Mouse (Mus musculus) monocyte, adult 5-6 weeks (primary cell): ENCODE data around the gene 7530416G11Rik. TPM values are rescaled to one million over a fixed set of nuclear protein-coding genes. Genes with fewer than 3 reads are reported as not detected.
A peak's percentile ranks its signal among the peaks of the same experiment; 100 is the strongest.

Experiments used
- ATAC-seq: fragments of 153-309, 156-312 bp; replicated peaks from 2 replicates; pipeline ENCODE4 v1.8.0; 2017; ENCODE audit warnings: mild to moderate bottlenecking; ENCODE audit not compliant: low TSS enrichment, insufficient number of reproducible peaks, severe bottlenecking, poor library complexity, low FRiP score
- total RNA-seq: library from RNA; stranded (forward); fragments of 200-1000, 200-491, 200-594 nt; gene quantifications from 3 replicates; pipeline ENCODE4 v1.2.3, GENCODE M21; 2017

The 7530416G11Rik gene
- total RNA-seq, 1 experiment from 2014 or later: not detected

- ATAC-seq: no peak
Observed at GRCm38 (mm10) chr15:85489751-85490150, 13.3 kb downstream of the 7530416G11Rik start.

DNA sequence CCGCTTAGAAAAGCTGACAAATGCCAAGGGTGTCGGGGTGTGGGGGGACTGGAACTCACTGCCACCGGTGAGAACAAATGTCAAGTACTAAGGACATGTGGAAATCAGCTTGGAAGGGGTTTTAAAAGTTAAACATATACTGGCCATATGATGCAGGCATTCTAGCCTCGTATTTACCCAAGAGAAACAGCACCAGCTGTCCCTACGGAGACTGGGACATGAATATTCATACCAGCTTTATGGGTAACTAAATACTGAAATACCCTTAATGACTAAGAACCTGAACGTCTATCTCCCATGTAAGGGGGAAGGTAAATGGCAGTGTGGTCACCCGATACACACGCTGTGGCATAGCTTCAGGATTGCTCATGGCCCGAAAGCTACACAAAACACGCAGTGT lies 14.1 kb downstream of the 7530416G11Rik start:
- no peak for ATAC-seq

GRCm38 (mm10) chr15:85480630-85481029 lies 22.4 kb downstream of the 7530416G11Rik start:
- ATAC-seq: no peak

DNA sequence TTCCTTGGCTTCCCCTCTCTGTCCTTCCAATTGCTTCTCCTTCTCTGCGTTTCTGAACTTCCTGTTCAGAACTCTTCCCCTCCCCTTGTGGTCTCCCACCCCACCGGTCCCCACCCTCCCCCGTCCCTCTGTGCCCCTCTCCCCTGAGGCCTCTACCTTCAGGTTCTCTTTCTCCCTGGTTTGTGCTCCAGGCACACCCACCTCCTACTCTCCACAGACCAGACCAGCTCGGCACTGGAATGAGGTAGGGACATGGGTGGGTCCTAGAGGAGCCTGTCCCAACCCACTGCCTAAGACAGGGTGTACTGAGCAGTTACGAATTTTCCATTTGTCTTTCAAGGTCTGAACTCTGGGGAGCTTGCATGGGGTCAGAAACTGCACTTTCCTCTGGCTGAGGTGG lies 23.1 kb downstream of the 7530416G11Rik start:
- no peak for ATAC-seq

GRCm38 (mm10) chr15:85479365-85479764 lies 23.7 kb downstream of the 7530416G11Rik start:
- ATAC-seq: no peak

DNA sequence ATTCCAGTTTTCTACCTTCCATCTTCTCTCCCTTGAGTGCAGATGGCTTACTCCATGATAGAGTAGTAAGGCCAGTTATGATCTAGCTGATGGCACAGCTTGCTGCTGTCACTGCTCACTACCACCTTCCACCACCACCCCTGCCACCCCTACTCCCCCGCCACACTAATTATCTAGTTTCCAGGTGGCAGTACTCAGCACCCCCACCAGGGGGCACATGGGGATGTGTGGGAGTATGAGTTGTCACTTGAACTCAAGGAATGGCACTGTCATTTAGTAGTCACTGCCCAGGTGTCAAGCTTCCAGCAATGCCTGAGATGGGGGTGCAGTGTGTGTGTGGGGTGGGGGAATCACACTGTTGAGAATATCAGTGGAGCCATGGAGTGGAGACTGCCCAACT lies 25.4 kb downstream of the 7530416G11Rik start:
- ATAC-seq: 0 out of 2 replicates have a peak, but pooled peaks have one; percentile 44

DNA sequence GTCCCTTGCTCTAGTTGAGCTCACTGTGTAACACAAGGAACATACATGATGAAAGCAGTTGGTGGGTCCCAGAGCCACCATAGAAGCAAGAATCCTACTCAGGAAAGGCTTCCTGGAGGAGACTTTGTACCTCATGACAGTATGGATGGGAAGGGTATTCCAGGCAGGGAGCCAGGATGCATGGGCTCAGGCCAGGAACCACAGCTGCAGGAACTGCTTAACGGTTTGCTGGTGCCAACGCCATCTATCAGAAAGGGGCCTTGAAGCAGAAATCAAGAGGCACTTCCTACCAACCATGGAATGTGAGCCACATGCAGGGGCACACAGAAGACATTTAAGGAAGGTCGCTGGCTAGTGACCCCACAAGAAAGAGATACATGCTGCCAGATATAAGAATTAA lies 28.3 kb downstream of the 7530416G11Rik start:
- ATAC-seq: no peak

DNA sequence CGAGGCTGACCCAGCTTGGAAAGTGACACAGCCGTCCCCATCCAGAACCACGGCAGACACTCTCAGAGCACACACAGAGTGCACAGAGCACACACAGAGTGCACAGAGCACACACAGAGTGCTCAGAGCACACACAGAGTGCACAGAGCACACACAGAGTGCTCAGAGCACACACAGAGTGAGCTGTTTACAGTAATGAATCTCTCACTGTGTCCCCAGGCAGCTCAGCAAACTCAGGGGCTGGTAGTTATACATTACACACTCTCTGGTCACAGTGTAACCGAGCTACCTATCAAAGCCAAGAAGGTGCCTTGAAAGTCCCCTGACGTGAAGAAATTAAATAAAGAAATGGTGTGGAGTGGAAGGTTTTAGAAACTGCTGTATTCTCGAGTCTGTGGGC lies 33.6 kb downstream of the 7530416G11Rik start:
- no peak for ATAC-seq

- no peak for ATAC-seq
Observed at GRCm38 (mm10) chr15:85466456-85467067, 36.5 kb downstream of the 7530416G11Rik start.

DNA sequence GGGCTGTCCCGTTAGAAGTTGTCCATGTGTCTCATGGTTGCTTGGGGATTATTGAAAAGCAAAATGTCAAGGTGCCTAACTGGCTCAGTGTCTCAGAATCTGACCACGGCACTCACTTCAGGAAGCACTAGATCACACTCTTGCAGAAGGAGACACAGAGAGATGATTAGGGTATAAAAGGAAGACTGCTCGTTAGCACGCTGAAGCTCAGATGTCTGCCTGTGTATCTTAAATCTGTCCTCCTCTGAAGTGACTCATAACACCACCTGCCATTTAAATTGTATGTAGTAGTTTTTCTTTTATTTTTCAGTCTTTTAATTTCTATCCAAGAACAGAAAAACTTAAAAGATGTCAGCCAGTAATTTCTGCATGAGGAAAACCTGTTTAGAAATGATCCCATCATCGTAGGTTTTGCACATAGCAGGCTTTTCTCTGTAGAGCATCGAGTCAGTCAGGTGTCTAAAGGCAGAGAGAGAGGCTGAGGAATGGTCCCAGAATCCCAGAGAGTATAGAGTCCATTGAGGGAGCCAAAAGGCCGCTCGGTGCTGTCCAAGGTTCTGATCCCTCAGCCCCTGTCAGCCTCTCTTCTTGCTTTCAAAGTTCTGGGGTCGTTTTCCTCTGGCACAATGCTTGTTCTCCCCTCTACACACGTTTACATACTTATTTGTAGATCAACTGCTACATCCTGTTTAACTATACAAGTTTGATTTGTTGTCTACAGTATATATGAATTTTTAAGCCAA lies 38.0 kb downstream of the 7530416G11Rik start:
- no peak for ATAC-seq

- no peak for ATAC-seq
Observed at GRCm38 (mm10) chr15:85464190-85464589, 38.8 kb downstream of the 7530416G11Rik start.

GRCm38 (mm10) chr15:85463027-85463790 lies 39.8 kb downstream of the 7530416G11Rik start:
- ATAC-seq: no peak

DNA sequence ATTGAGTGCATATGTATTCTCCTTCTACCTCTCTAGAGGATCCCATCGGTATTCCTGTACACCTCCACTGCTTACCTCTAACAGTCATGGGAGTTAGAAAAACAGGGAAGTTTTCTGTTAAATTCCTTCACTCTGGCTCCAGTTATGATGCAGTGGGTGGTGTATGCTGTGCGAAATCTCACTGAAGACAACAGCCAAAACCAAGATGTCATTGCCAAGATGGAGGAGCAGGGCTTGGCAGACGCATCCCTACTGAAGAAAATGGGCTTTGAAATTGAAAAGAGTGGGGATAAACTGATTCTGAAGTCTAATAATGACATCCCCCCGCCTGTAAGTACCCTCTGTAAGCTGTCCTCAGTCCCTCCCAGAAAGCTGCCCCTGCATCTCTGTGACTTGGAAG lies 40.9 kb downstream of the 7530416G11Rik start:
- no peak for ATAC-seq

DNA sequence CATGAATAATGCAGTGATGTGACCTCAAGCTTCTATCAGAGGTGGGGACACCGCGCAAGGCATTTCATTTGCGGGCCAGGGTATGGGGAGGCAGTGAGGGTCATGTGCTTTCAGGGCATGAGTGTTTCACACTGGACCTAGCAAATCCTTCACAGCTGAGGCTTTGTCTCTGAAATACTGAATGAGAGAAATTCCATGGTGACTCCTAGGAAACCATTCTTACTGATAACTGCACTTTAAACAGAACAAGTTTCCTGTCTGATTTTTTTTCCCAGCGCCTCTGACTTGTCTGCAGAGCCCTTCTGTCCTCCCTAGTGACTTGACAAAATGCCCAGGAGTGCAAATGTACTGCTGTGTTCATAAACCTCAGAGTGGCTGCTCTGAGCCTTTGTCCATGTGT lies 41.5 kb downstream of the 7530416G11Rik start:
- ATAC-seq: no peak

GRCm38 (mm10) chr15:85458631-85459082 lies 44.4 kb downstream of the 7530416G11Rik start:
- no peak for ATAC-seq

- no peak for ATAC-seq
Observed at GRCm38 (mm10) chr15:85457838-85458237, 45.2 kb downstream of the 7530416G11Rik start.

- no peak for ATAC-seq
Observed at GRCm38 (mm10) chr15:85456891-85457290, 46.1 kb downstream of the 7530416G11Rik start.

DNA sequence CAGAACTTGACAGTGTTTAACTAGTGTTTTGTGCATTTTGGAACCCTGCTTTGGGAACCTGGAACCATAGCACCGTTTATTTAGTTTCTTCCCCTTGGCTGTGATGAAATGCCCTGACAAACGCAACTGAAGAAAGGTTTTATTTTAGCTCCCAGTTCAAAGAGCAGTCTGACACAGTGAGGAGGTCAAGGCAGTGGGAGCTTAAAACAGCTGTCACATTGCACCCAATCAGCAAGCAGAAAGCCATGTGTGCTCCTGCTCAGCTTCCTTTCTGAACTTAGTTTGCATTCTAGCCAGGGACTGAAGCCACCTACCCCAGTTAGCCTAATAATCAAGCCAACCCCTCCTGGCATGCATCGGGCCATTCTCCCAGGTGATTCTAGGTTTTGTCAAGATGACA lies 56.4 kb downstream of the 7530416G11Rik start:
- ATAC-seq: no peak
